Mouse (Mus musculus): ENCODE results near the gene Gm10762.
"Not testable (repeated sequence)": the region's sequence is repeated elsewhere in the genome, so short reads cannot be mapped to it uniquely, and the experiment has no call there.

Gm10762 gene

GRCm38 (mm10) chr2:128967661-128968441 is at the start of gene Gm10762:
TSS of gene Gm10762 (minus strand) at chr2:128967725.
- peak; percentile 62 to 77 for DNase-seq

- DNase-seq = not testable (repeated sequence)
Observed at GRCm38 (mm10) chr2:129008867-129009266, 41.3 kb upstream of the Gm10762 start.

GRCm38 (mm10) chr2:129006194-129006749 is 38.7 kb upstream of the Gm10762 start:
- no peak for DNase-seq

- DNase-seq = no peak
Observed at GRCm38 (mm10) chr2:129004872-129005271, 37.3 kb upstream of the Gm10762 start.

GRCm38 (mm10) chr2:128984746-128985145 is 17.2 kb upstream of the Gm10762 start:
- DNase-seq = no peak

GRCm38 (mm10) chr2:128975572-128975971 is 8.0 kb upstream of the Gm10762 start:
- DNase-seq = no peak

GRCm38 (mm10) chr2:128972301-128972700 is 4.8 kb upstream of the Gm10762 start:
- no peak for DNase-seq

GRCm38 (mm10) chr2:128968475-128969083 is 1.1 kb upstream of the Gm10762 start:
- no peak for DNase-seq

- peak; percentile 94 to 95 for DNase-seq
Observed at GRCm38 (mm10) chr2:128966641-128967580, 614 bp downstream of the Gm10762 start, which contains the start of gene Zc3h6. TSS of gene Zc3h6 (plus strand) at chr2:128967402.

- DNase-seq = no peak
Observed at GRCm38 (mm10) chr2:128966236-128966635, 1.3 kb downstream of the Gm10762 start.

GRCm38 (mm10) chr2:128965505-128966105 is 1.9 kb downstream of the Gm10762 start:
- no peak for DNase-seq

- no peak for DNase-seq
Observed at GRCm38 (mm10) chr2:128954186-128954585, 13.3 kb downstream of the Gm10762 start.

GRCm38 (mm10) chr2:128947962-128948588 is 19.4 kb downstream of the Gm10762 start:
- no peak for DNase-seq

GRCm38 (mm10) chr2:128943538-128944528 is 23.7 kb downstream of the Gm10762 start, which contains the start of gene Zc3h8:
TSS of gene Zc3h8 (minus strand) at chr2:128944077.
- DNase-seq = peak; percentile 94

- DNase-seq = no peak
Observed at GRCm38 (mm10) chr2:128936256-128936655, 31.3 kb downstream of the Gm10762 start.

GRCm38 (mm10) chr2:128930704-128931103 is 36.8 kb downstream of the Gm10762 start:
- DNase-seq = no peak

- peak in 1 of 2 experiments; percentile 26 for DNase-seq
Observed at GRCm38 (mm10) chr2:128928446-128928845, 39.1 kb downstream of the Gm10762 start.

GRCm38 (mm10) chr2:128924799-128925198 is 42.7 kb downstream of the Gm10762 start:
- DNase-seq = no peak

Measured in thymus, adult 18-20 months (tissue).